Mouse (Mus musculus) liver, embryonic 14.5 days (tissue): ENCODE results near the gene Pnp. TPM values are rescaled to one million over a fixed set of nuclear protein-coding genes. Genes with fewer than 3 reads are reported as not detected.
"Not testable (repeated sequence)": the region's sequence is repeated elsewhere in the genome, so short reads cannot be mapped to it uniquely, and the experiment has no call there.

Experiments
- ATAC-seq: fragments of 200-750 bp; cut with Nextera tagmentation; 2 replicates; pipeline ENCODE4 v1.8.0; 2017; ENCODE audit warnings: moderate number of reproducible peaks, mild to moderate bottlenecking, moderate library complexity; ENCODE audit not compliant: insufficient read depth
- DNase-seq, 3 experiments: peaks; one replicate each; pipeline ENCODE4 v3.0.0-alpha.2; 2012 to 2013; ENCODE audit warnings: low read depth in 3 of 3, low spot score in 3 of 3
- H3K27ac ChIP-seq: fragments of 300-500 bp; sonication (generic); 2 replicates; pipeline ENCODE4 v1.5.1; 2014; ENCODE audit warnings: moderate library complexity, mild to moderate bottlenecking, control low read depth, inconsistent platforms
- H3K27me3 ChIP-seq: fragments of 300-500 bp; sonication (generic); 2 replicates; pipeline ENCODE4 v1.6.1; 2014; ENCODE audit warnings: mild to moderate bottlenecking, low read length, moderate library complexity; ENCODE audit not compliant: control insufficient read depth, insufficient read depth
- H3K36me3 ChIP-seq: fragments of 300-500 bp; sonication (generic); replicated peaks from 2 replicates; pipeline ENCODE4 v1.6.1; 2014; ENCODE audit warnings: low read depth; ENCODE audit not compliant: control insufficient read depth, insufficient read depth
- H3K4me1 ChIP-seq, 2 experiments: fragments of 200-500 bp in 1 of 2; fragments of 300-500 bp in 1 of 2; sonication (generic) in 1 of 2; replicated peaks; 2 replicates each; pipeline ENCODE4 v1.6.1; 2012 to 2014; ENCODE audit warnings: antibody characterized with exemption in 1 of 2, inconsistent platforms in 1 of 2, low read length in 1 of 2; ENCODE audit not compliant: control insufficient read depth in 2 of 2, insufficient read depth in 2 of 2
- H3K4me2 ChIP-seq: fragments of 300-500 bp; sonication (generic); 2 replicates; pipeline ENCODE4 v1.6.1; 2014; ENCODE audit warnings: low read depth, mild to moderate bottlenecking, control low read depth, moderate library complexity
- H3K4me3 ChIP-seq, 2 experiments: fragments of 200-500 bp in 1 of 2; fragments of 300-500 bp in 1 of 2; sonication (generic) in 1 of 2; 2 replicates each; pipeline ENCODE4 v1.5.1; 2012 to 2014; ENCODE audit warnings: low read depth in 2 of 2, low read length in 2 of 2, mild to moderate bottlenecking in 2 of 2, control low read depth in 1 of 2, inconsistent platforms in 1 of 2, moderate library complexity in 1 of 2; ENCODE audit not compliant: insufficient read depth in 1 of 2
- H3K9ac ChIP-seq: fragments of 300-500 bp; sonication (generic); replicated peaks from 2 replicates; pipeline ENCODE4 v1.6.1; 2014; ENCODE audit warnings: mild to moderate bottlenecking, control low read depth, moderate library complexity
- H3K9me3 ChIP-seq: fragments of 300-500 bp; sonication (generic); 2 replicates; pipeline ENCODE4 v1.6.1; 2016; ENCODE audit warnings: low read length, mixed read lengths; ENCODE audit not compliant: control insufficient read depth
- CTCF ChIP-seq: IDR thresholded peaks from 2 replicates; pipeline ENCODE4 v1.5.1; 2016; ENCODE audit warnings: antibody characterized with exemption, low read depth, control low read depth
- EP300 ChIP-seq: IDR thresholded peaks from 2 replicates; pipeline ENCODE4 v1.6.1; 2016; ENCODE audit warnings: antibody characterized with exemption, low read depth
- WGBS: fragments of 180-500 bp; shearing (Covaris S2); extraction: QIAGEN DNeasy Blood & Tissue Kit; methylation state at CpG from one replicate; pipeline ENCODE4 v1.1.7; 2014; ENCODE audit not compliant: insufficient replicate concordance; 5-methylcytosine and 5-hydroxymethylcytosine counted together
- polyA plus RNA-seq, 2 experiments: library from polyadenylated mRNA; depleted of rRNA in 1 of 2; stranded (reverse) in 1 of 2; unstranded in 1 of 2; fragments of >200 nt; fragmentation: Nextera tagmentation in 1 of 2; extraction: Ambion mirVana in 1 of 2; gene quantifications; 2 replicates each; pipeline versions ENCODE4 v1.2.1 to v1.2.3; 2012 to 2014

The Pnp gene
- polyA plus RNA-seq, 2 experiments, result 81.4 to 87.0 TPM

GRCm38 (mm10) chr14:50975001-50975400 lies 44.1 kb downstream of the Pnp start:
- no peak for ATAC-seq
- Histone ChIP-seq H3K4me1 (peaks cover 0 to 5% of the 10 kb centered on the region in 2 experiments; a peak in 2 of 4 replicates), H3K9ac (no peak overlapping the region), H3K36me3 (no peaks in the 10 kb centered on the region), H3K27ac (no peak overlapping the region), H3K27me3 (no peaks in the 10 kb centered on the region), H3K4me2 (no peak overlapping the region), H3K4me3 (no peak overlapping the region), H3K9me3 (no peaks in the 10 kb centered on the region)
- TF ChIP-seq EP300, result no peak
- no peak for TF ChIP-seq CTCF
- WGBS, result 48% methylated on average over 5 of the region's 5 CpGs
- no peak for DNase-seq

DNA sequence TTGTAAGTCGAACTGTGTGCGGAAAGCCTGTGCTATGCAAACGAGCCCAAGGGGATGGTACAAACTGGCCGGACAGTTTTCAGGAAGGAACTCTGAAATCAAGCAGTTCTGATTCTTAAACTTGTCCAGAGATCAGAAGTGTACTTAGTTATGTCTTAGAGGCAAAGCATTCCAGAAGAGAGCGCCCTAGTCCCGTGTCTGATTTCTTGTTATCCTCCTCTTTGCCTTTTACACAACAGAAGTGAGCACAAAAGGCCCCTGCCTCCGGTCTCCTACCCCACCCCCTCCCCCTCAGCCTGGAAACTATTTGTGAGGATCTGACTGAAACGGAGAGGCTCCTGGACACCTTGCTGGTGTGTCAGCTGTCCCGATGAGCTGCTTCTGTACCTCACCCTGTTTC lies 45.8 kb downstream of the Pnp start:
- 31% methylated on average over 9 of the region's 9 CpGs for WGBS
- ATAC-seq, result no peak
- H3K4me2 ChIP-seq, result no peak overlapping the region
- no peaks in the 10 kb centered on the region for H3K27me3 ChIP-seq
- TF ChIP-seq CTCF, result no peak
- TF ChIP-seq EP300, result no peak
- DNase-seq, result no peak
- H3K4me3 ChIP-seq, result no peak overlapping the region
- no peaks in the 10 kb centered on the region for H3K9me3 ChIP-seq
- no peaks in the 10 kb centered on the region for H3K36me3 ChIP-seq
- no peak overlapping the region for H3K9ac ChIP-seq
- H3K27ac ChIP-seq, result no peak overlapping the region
- H3K4me1 ChIP-seq, result peaks cover 0 to 3% of the 10 kb centered on the region in 2 experiments; a peak in 1 of 4 replicates

DNA sequence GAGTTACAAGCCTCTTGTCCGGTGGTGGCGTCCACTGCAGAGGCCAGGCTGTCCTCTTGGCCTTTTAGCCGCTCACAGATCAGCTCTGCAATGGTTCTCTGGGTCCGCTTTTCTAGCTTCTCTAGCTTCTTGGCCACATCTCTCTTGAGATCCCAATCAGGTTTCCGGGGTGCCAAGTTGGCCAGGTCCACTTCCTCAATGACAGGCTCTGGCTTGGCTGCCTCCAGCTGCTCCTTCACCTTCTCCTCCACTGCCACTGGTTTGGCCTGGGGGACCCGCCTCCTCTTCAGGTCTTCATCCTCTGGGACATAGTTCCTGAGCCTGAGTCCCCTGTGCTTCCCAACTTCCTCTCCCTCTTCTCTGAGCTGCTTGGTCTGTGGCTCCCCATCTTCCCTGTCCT lies 47.6 kb downstream of the Pnp start:
- not testable (repeated sequence) for H3K4me1 ChIP-seq, DNase-seq, H3K9ac ChIP-seq, H3K36me3 ChIP-seq, H3K9me3 ChIP-seq, H3K27me3 ChIP-seq, H3K4me2 ChIP-seq, H3K27ac ChIP-seq, ATAC-seq, H3K4me3 ChIP-seq
- 36% methylated on average over 6 of the region's 6 CpGs for WGBS

DNA sequence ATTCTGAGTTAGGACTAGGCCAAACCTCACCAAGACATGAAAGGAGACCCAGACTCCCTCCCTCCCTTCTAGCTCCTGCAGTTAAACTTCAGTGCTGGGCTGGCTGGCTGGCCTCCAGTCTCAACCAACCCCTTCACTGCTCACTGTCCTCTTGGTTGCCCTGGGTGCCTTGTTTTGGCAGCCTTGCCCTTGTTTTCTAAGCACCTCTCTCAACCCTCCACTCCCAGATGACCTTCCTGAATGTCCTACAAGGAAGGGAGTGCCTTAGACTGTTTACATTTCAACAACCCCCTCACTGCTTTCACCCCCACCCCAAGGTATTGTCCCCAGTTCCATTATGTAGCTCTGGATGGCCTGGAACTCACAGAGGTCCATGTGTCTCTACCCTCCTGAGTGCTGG lies 48.7 kb downstream of the Pnp start:
- H3K27me3 ChIP-seq, result no peaks in the 10 kb centered on the region
- no peak for ATAC-seq
- no peak for DNase-seq
- TF ChIP-seq EP300 (no peak), CTCF (no peak)
- no peaks in the 10 kb centered on the region for H3K36me3 ChIP-seq
- H3K4me2 ChIP-seq, result no peak overlapping the region
- no peak overlapping the region for H3K4me3 ChIP-seq
- H3K9ac ChIP-seq, result no peak overlapping the region
- H3K27ac ChIP-seq, result no peak overlapping the region
- peaks cover 0 to 3% of the 10 kb centered on the region in 2 experiments; a peak in 1 of 4 replicates for H3K4me1 ChIP-seq
- H3K9me3 ChIP-seq, result no peaks in the 10 kb centered on the region

DNA sequence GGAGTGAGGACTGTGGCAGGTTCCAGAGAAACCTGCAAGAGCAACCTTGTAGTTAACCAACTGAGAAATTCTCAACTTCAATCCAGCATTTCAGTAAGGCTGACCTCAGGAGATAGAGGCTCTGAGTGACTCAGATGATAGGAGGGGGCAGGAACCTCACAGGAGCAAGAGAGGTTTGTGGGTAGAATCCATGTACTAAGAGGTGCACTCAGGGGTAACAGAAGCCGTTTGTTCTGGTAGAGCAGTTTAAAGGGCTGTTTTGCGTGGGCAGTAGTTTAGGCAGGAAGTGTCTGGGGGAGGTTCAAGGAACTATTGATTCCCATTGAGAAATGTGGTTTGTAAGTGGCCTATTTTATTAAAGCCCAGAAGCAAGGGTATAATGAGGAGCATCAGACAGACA lies 50.3 kb downstream of the Pnp start:
- Histone ChIP-seq H3K36me3 (no peaks in the 10 kb centered on the region), H3K4me1 (peaks cover 0 to 3% of the 10 kb centered on the region in 2 experiments; a peak in 1 of 4 replicates), H3K27me3 (no peaks in the 10 kb centered on the region), H3K27ac (no peak overlapping the region), H3K4me3 (no peak overlapping the region), H3K9me3 (no peaks in the 10 kb centered on the region), H3K4me2 (no peak overlapping the region), H3K9ac (no peak overlapping the region)
- no peak for TF ChIP-seq EP300
- TF ChIP-seq CTCF, result no peak
- DNase-seq, result no peak
- 8% methylated on average over 2 of the region's 2 CpGs for WGBS
- no peak for ATAC-seq
